Mouse (Mus musculus): Measurements from ENCODE around the gene Olig3. TPM values are rescaled to one million over a fixed set of nuclear protein-coding genes. Genes with fewer than 3 reads are reported as not detected.

The Olig3 gene
- polyA plus RNA-seq, 1 experiment from 2014 or later = not detected

GRCm38 (mm10) chr10:19344039-19344438 is 12.3 kb upstream of the Olig3 start:
- WGBS = 80% methylated on average over 6 of the region's 6 CpGs
- no peak for ATAC-seq (replicated peaks; ENCODE audit: low FRiP score)
- H3K4me2 ChIP-seq = no peak overlapping the region
- no peak overlapping the region for H3K27ac ChIP-seq (ENCODE audit: low read depth, low read length)
- peaks cover 5% of the 10 kb centered on the region for H3K27me3 ChIP-seq (replicated peaks; ENCODE audit: control insufficient read depth, insufficient read depth, low read length)
- no peaks in the 10 kb centered on the region for H3K36me3 ChIP-seq (ENCODE audit: control insufficient read depth, insufficient read depth, low read length)
- no peak for DNase-seq (ENCODE audit: low spot score)
- H3K9ac ChIP-seq (ENCODE audit: low read depth, low read length) = no peak overlapping the region
- no peaks in the 10 kb centered on the region for H3K9me3 ChIP-seq (ENCODE audit: control insufficient read depth, low read length)
- H3K4me3 ChIP-seq (ENCODE audit: low read depth, low read length) = no peak overlapping the region
- H3K4me1 ChIP-seq (replicated peaks; ENCODE audit: control insufficient read depth, insufficient read depth, low read length) = no peaks in the 10 kb centered on the region

- H3K27me3 ChIP-seq (replicated peaks; ENCODE audit: control insufficient read depth, insufficient read depth, low read length) = peaks cover 36% of the 10 kb centered on the region
- DNase-seq (ENCODE audit: low spot score) = no peak
- 50% methylated on average over 3 of the region's 3 CpGs for WGBS
- H3K27ac ChIP-seq (ENCODE audit: low read depth, low read length) = no peak overlapping the region
- no peaks in the 10 kb centered on the region for H3K9me3 ChIP-seq (ENCODE audit: control insufficient read depth, low read length)
- no peak overlapping the region for H3K9ac ChIP-seq (ENCODE audit: low read depth, low read length)
- no peak overlapping the region for H3K4me2 ChIP-seq
- ATAC-seq (replicated peaks; ENCODE audit: low FRiP score) = no peak
- H3K4me3 ChIP-seq (ENCODE audit: low read depth, low read length) = no peak overlapping the region
- no peaks in the 10 kb centered on the region; the same call in 1 of the 2 replicates for H3K4me1 ChIP-seq (replicated peaks; ENCODE audit: control insufficient read depth, insufficient read depth, low read length)
- no peaks in the 10 kb centered on the region for H3K36me3 ChIP-seq (ENCODE audit: control insufficient read depth, insufficient read depth, low read length)
Observed at GRCm38 (mm10) chr10:19349326-19349725, 7.0 kb upstream of the Olig3 start.

GRCm38 (mm10) chr10:19352006-19352877 is 4.1 kb upstream of the Olig3 start:
- H3K9me3 ChIP-seq (ENCODE audit: control insufficient read depth, low read length) = no peaks in the 10 kb centered on the region
- WGBS = 5% methylated on average over 24 of the region's 24 CpGs
- no peaks in the 10 kb centered on the region; the same call in 1 of the 2 replicates for H3K4me1 ChIP-seq (replicated peaks; ENCODE audit: control insufficient read depth, insufficient read depth, low read length)
- H3K4me3 ChIP-seq (ENCODE audit: low read depth, low read length) = no peak overlapping the region
- no peak overlapping the region for H3K9ac ChIP-seq (ENCODE audit: low read depth, low read length)
- no peak overlapping the region for H3K27ac ChIP-seq (ENCODE audit: low read depth, low read length)
- H3K36me3 ChIP-seq (ENCODE audit: control insufficient read depth, insufficient read depth, low read length) = no peaks in the 10 kb centered on the region
- no peak for DNase-seq (ENCODE audit: low spot score)
- peaks cover 65% of the 10 kb centered on the region for H3K27me3 ChIP-seq (replicated peaks; ENCODE audit: control insufficient read depth, insufficient read depth, low read length)
- no peak overlapping the region for H3K4me2 ChIP-seq
- no peak for ATAC-seq (replicated peaks; ENCODE audit: low FRiP score)

GRCm38 (mm10) chr10:19352878-19353301 is 3.4 kb upstream of the Olig3 start:
- Histone ChIP-seq H3K9ac (ENCODE audit: low read depth, low read length) (no peak overlapping the region), H3K4me1 (replicated peaks; ENCODE audit: control insufficient read depth, insufficient read depth, low read length) (no peaks in the 10 kb centered on the region; the same call in 1 of the 2 replicates), H3K27ac (ENCODE audit: low read depth, low read length) (no peak overlapping the region), H3K9me3 (ENCODE audit: control insufficient read depth, low read length) (no peaks in the 10 kb centered on the region), H3K27me3 (replicated peaks; ENCODE audit: control insufficient read depth, insufficient read depth, low read length) (peaks cover 72% of the 10 kb centered on the region), H3K4me3 (ENCODE audit: low read depth, low read length) (no peak overlapping the region), H3K4me2 (no peak overlapping the region), H3K36me3 (ENCODE audit: control insufficient read depth, insufficient read depth, low read length) (no peaks in the 10 kb centered on the region)
- DNase-seq (ENCODE audit: low spot score) (no peak), ATAC-seq (replicated peaks; ENCODE audit: low FRiP score) (no peak)
- WGBS = 2% methylated on average over 16 of the region's 16 CpGs

- 8% methylated on average over 5 of the region's 5 CpGs for WGBS
- H3K27me3 ChIP-seq (replicated peaks; ENCODE audit: control insufficient read depth, insufficient read depth, low read length) = peaks cover 79% of the 10 kb centered on the region
- no peak overlapping the region for H3K27ac ChIP-seq (ENCODE audit: low read depth, low read length)
- no peak for DNase-seq (ENCODE audit: low spot score)
- no peak for ATAC-seq (replicated peaks; ENCODE audit: low FRiP score)
- H3K9ac ChIP-seq (ENCODE audit: low read depth, low read length) = no peak overlapping the region
- H3K4me1 ChIP-seq (replicated peaks; ENCODE audit: control insufficient read depth, insufficient read depth, low read length) = no peaks in the 10 kb centered on the region; the same call in 1 of the 2 replicates
- H3K4me2 ChIP-seq = no peak overlapping the region
- H3K36me3 ChIP-seq (ENCODE audit: control insufficient read depth, insufficient read depth, low read length) = no peaks in the 10 kb centered on the region
- H3K4me3 ChIP-seq (ENCODE audit: low read depth, low read length) = no peak overlapping the region
- H3K9me3 ChIP-seq (ENCODE audit: control insufficient read depth, low read length) = no peaks in the 10 kb centered on the region
Observed at GRCm38 (mm10) chr10:19353631-19354030, 2.7 kb upstream of the Olig3 start.

- H3K4me1 ChIP-seq (replicated peaks; ENCODE audit: control insufficient read depth, insufficient read depth, low read length) = no peaks in the 10 kb centered on the region; the same call in 1 of the 2 replicates
- no peaks in the 10 kb centered on the region for H3K36me3 ChIP-seq (ENCODE audit: control insufficient read depth, insufficient read depth, low read length)
- ATAC-seq (replicated peaks; ENCODE audit: low FRiP score) (no peak), DNase-seq (ENCODE audit: low spot score) (no peak)
- H3K9ac ChIP-seq (ENCODE audit: low read depth, low read length) = no peak overlapping the region
- 10% methylated on average over 6 of the region's 6 CpGs for WGBS
- H3K9me3 ChIP-seq (ENCODE audit: control insufficient read depth, low read length) = no peaks in the 10 kb centered on the region
- H3K4me3 ChIP-seq (ENCODE audit: low read depth, low read length) = no peak overlapping the region
- H3K4me2 ChIP-seq = no peak overlapping the region
- peaks cover 84% of the 10 kb centered on the region for H3K27me3 ChIP-seq (replicated peaks; ENCODE audit: control insufficient read depth, insufficient read depth, low read length)
- H3K27ac ChIP-seq (ENCODE audit: low read depth, low read length) = no peak overlapping the region
Observed at GRCm38 (mm10) chr10:19354146-19354545, 2.2 kb upstream of the Olig3 start.

GRCm38 (mm10) chr10:19355076-19355475 is 1.3 kb upstream of the Olig3 start:
- DNase-seq (ENCODE audit: low spot score) = no peak
- H3K4me1 ChIP-seq (replicated peaks; ENCODE audit: control insufficient read depth, insufficient read depth, low read length) = no peaks in the 10 kb centered on the region; the same call in 1 of the 2 replicates
- WGBS = 11% methylated on average over 8 of the region's 8 CpGs

GRCm38 (mm10) chr10:19356720-19357641 is 648 bp downstream of the Olig3 start:
- H3K27me3 ChIP-seq (replicated peaks; ENCODE audit: control insufficient read depth, insufficient read depth, low read length) = peaks cover 100% of the 10 kb centered on the region
- no peaks in the 10 kb centered on the region; the same call in 1 of the 2 replicates for H3K4me1 ChIP-seq (replicated peaks; ENCODE audit: control insufficient read depth, insufficient read depth, low read length)
- ATAC-seq (replicated peaks; ENCODE audit: low FRiP score) (no peak), DNase-seq (ENCODE audit: low spot score) (peak; percentile 42)
- no peaks in the 10 kb centered on the region for H3K36me3 ChIP-seq (ENCODE audit: control insufficient read depth, insufficient read depth, low read length)
- peak overlapping the region; percentile 8; the same call in 1 of the 2 replicates for H3K4me2 ChIP-seq
- H3K9ac ChIP-seq (ENCODE audit: low read depth, low read length) = no peak overlapping the region
- WGBS = 3% methylated on average over 63 of the region's 63 CpGs
- H3K27ac ChIP-seq (ENCODE audit: low read depth, low read length) = no peak overlapping the region
- no peaks in the 10 kb centered on the region for H3K9me3 ChIP-seq (ENCODE audit: control insufficient read depth, low read length)
- no peak overlapping the region; the same call in 1 of the 2 replicates for H3K4me3 ChIP-seq (ENCODE audit: low read depth, low read length)

More at GRCm38 (mm10) chr10:19355076-19355475, 1.3 kb upstream of the Olig3 start:
- Histone ChIP-seq H3K36me3 (ENCODE audit: control insufficient read depth, insufficient read depth, low read length) (no peaks in the 10 kb centered on the region), H3K27me3 (replicated peaks; ENCODE audit: control insufficient read depth, insufficient read depth, low read length) (peaks cover 94% of the 10 kb centered on the region), H3K4me2 (no peak overlapping the region), H3K9me3 (ENCODE audit: control insufficient read depth, low read length) (no peaks in the 10 kb centered on the region), H3K9ac (ENCODE audit: low read depth, low read length) (no peak overlapping the region), H3K27ac (ENCODE audit: low read depth, low read length) (no peak overlapping the region), H3K4me3 (ENCODE audit: low read depth, low read length) (no peak overlapping the region)
- ATAC-seq (replicated peaks; ENCODE audit: low FRiP score) = no peak

Measured in liver, embryonic 11.5 days (tissue).